Mouse (Mus musculus): ENCODE measurements around the gene Trmo.
A peak's percentile ranks its signal among the peaks of the same experiment; 100 is the strongest.

DNA sequence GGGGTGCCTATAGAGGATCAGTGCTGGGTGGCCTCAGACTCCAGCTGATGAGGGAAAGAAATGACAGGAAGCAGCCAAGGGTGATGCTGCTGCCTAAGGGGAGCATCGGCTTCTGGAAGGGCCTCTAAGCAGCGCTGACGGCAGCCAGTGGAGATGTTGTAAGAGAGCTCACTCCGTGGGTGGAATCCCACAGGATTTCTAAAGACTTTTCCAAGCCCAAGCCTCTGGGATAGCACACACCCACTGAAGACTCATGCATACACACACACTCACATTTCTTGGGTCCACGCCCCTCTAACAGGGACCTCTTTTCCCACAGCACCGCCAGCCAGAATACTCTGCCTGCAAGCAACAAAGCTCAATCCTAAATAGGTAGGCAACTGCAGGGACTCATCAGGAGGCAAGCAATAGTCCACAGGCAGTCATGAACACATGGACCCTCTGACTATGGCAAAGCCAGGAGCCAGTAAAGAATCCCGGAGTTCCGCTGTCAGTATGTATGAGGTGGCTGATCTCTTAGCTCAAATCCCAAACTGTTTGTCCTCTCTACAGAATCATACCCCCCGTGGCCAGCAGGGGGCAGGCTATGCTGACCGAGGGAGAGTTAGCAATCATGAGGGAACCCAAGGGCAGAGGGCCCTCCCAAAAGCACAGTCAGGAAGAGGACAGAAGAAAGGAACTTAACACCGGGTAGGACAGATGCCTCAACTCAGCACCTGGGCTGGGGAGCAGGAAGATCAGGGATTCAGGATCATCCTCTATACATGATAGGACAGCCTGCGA lies 32.7 kb downstream of the Trmo start:
- TF ChIP-seq EP300 (IDR thresholded peaks at IDR 0.05) (no peak), CTCF (IDR thresholded peaks at IDR 0.05) (peak; percentile 86)
